Comparison of ENCODE assay signal across 11 mouse cellular contexts in the genomic region with DNA sequence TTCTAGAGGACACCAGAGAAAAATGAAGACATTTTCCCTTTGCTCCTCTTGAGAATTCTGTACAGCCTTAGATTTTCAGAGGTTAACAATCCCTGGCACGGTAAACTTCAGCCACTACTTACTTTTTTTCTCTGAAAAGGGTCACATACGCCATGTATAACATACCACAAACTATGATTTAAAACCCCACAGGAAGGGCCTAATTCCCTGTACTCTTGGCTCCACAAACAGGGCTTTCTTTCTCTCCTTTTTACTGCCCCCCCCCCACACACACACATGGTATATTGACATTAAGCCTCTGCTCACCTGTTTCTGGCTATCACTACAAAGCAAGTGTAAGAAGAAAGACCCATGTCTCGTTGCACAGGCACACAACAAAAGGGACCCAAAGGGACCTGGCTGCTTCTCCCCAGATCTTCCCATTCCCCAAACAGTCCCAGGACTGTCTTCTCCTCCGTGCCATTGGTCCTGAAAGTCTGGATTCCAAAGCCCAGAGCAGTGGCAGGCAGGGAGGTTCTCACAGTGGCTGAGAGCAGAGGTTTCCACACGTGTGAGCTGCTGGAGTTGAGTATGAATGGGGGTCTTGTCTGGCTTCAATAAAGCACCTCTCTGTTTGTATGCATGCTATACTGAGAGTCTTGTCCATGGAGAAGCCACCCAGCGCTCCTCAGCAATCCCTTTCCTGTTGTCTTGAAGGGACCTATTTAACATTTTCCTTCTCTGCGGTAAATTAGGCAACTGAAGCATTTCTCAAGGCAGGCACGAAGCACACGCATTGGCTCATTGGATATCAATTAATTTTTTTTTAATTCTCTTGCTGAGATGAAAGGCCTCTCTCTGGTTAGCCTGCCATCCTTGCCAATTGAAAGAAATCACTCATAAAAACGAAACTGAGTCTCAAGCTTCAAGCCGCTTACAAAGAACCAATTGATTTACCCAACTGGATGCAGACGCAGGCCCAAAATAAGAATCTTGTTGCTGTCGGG. TPM values are rescaled to one million over a fixed set of nuclear protein-coding genes. Genes with fewer than 3 reads are reported as not detected.
A peak's percentile ranks its signal among the peaks of the same experiment; 100 is the strongest.
DNase-seq lines count a peak whose midpoint lies in the region; ATAC-seq lines count a peak whose summit lies in the region.
"Had no signal": no experiment of that assay in that cellular context is flagged by ENCODE, and none has a peak within 500 bp of the region (broad histone marks: within the 10 kb centered on the region; RNA-seq: fewer than 3 reads in every experiment).

No protein-coding gene starts in this region.

- peak overlapping the region; percentile 19 for H3K4me2 ChIP-seq in embryonic facial prominence, embryonic 14.5 days (ENCODE audit: low read depth, low read length)
- H3K4me2 ChIP-seq in hindbrain, embryonic 13.5 days: no peak overlapping the region
- H3K4me2 ChIP-seq in midbrain, embryonic 14.5 days (ENCODE audit: low read length): no peak overlapping the region

- peak overlapping the region; percentile 63 for H3K27ac ChIP-seq in embryonic facial prominence, embryonic 10.5 days (replicated peaks)
- H3K27ac ChIP-seq in embryonic facial prominence, embryonic 14.5 days (replicated peaks; ENCODE audit: low read depth, low read length): peak overlapping the region; percentile 81
- peak overlapping the region; percentile 76 for H3K27ac ChIP-seq in hindbrain, embryonic 13.5 days
- peak overlapping the region; percentile 28; the same call in 1 of the 2 replicates for H3K27ac ChIP-seq in midbrain, embryonic 14.5 days (replicated peaks; ENCODE audit: low read depth, low read length)

- no peaks in the 10 kb centered on the region for H3K9me3 ChIP-seq in embryonic facial prominence, embryonic 10.5 days
- H3K9me3 ChIP-seq in embryonic facial prominence, embryonic 14.5 days (ENCODE audit: control insufficient read depth, low read length): no peaks in the 10 kb centered on the region
- H3K9me3 ChIP-seq in hindbrain, embryonic 13.5 days: no peaks in the 10 kb centered on the region
- H3K9me3 ChIP-seq in midbrain, embryonic 14.5 days (ENCODE audit: control insufficient read depth, low read length): no peaks in the 10 kb centered on the region

- H3K4me3 ChIP-seq in embryonic facial prominence, embryonic 10.5 days: no peak overlapping the region
- H3K4me3 ChIP-seq in embryonic facial prominence, embryonic 14.5 days (ENCODE audit: low read depth, low read length): no peak overlapping the region
- H3K4me3 ChIP-seq in hindbrain, embryonic 13.5 days: no peak overlapping the region
- no peak overlapping the region for H3K4me3 ChIP-seq in midbrain, embryonic 14.5 days (replicated peaks; ENCODE audit: low read depth, low read length)

- peaks cover 23% of the 10 kb centered on the region for H3K36me3 ChIP-seq in embryonic facial prominence, embryonic 10.5 days (replicated peaks)
- H3K36me3 ChIP-seq in embryonic facial prominence, embryonic 14.5 days (ENCODE audit: control insufficient read depth, insufficient read depth, low read length): no peaks in the 10 kb centered on the region
- H3K36me3 ChIP-seq in hindbrain, embryonic 13.5 days: no peaks in the 10 kb centered on the region
- H3K36me3 ChIP-seq in midbrain, embryonic 14.5 days (ENCODE audit: control insufficient read depth, insufficient read depth, low read length): no peaks in the 10 kb centered on the region

- 0 out of 2 replicates have a peak overlapping the region, but pooled peaks have one; percentile 10 for H3K9ac ChIP-seq in embryonic facial prominence, embryonic 14.5 days (ENCODE audit: low read depth, low read length)
- H3K9ac ChIP-seq in hindbrain, embryonic 13.5 days: no peak overlapping the region
- no peak overlapping the region for H3K9ac ChIP-seq in midbrain, embryonic 14.5 days (replicated peaks; ENCODE audit: low read length)
- H3K9ac ChIP-seq: liver, postnatal 0 days had no signal

- peaks cover 39% of the 10 kb centered on the region for H3K4me1 ChIP-seq in embryonic facial prominence, embryonic 10.5 days
- H3K4me1 ChIP-seq in embryonic facial prominence, embryonic 14.5 days (ENCODE audit: control insufficient read depth, insufficient read depth, low read length): peaks cover 25% of the 10 kb centered on the region
- H3K4me1 ChIP-seq in hindbrain, embryonic 13.5 days (replicated peaks): peaks cover 32% of the 10 kb centered on the region
- H3K4me1 ChIP-seq in midbrain, embryonic 14.5 days (ENCODE audit: control insufficient read depth, insufficient read depth, low read length): peaks cover 12% of the 10 kb centered on the region; the same call in 1 of the 2 replicates

- H3K27me3 ChIP-seq in embryonic facial prominence, embryonic 10.5 days (replicated peaks; ENCODE audit: low read depth, poor library complexity, severe bottlenecking): no peaks in the 10 kb centered on the region
- H3K27me3 ChIP-seq in embryonic facial prominence, embryonic 14.5 days (replicated peaks; ENCODE audit: control insufficient read depth, insufficient read depth, low read length): no peaks in the 10 kb centered on the region
- no peaks in the 10 kb centered on the region for H3K27me3 ChIP-seq in hindbrain, embryonic 13.5 days
- no peaks in the 10 kb centered on the region for H3K27me3 ChIP-seq in midbrain, embryonic 14.5 days (ENCODE audit: control insufficient read depth, insufficient read depth, low read length)

- peak; percentile 24 for DNase-seq in embryonic facial prominence, embryonic 10.5 days (ENCODE audit: low spot score)
- peak; percentile 51 for DNase-seq in embryonic facial prominence, embryonic 14.5 days (ENCODE audit: low spot score)
- no peak for DNase-seq in midbrain, embryonic 14.5 days
- DNase-seq in gastrocnemius, postnatal 25 days: no peak
- no peak for DNase-seq in cerebellum, adult 18-20 months
- no peak for DNase-seq in lung, postnatal 10 days
- DNase-seq: heart, postnatal 10 days; kidney, adult 8-10 months; liver, postnatal 0 days; right cerebral cortex, postnatal 14 days had no signal

- WGBS in embryonic facial prominence, embryonic 10.5 days: 43% methylated on average over 13 of the region's 13 CpGs
- WGBS in embryonic facial prominence, embryonic 14.5 days: 39% methylated on average over 13 of the region's 13 CpGs
- 47% methylated on average over 13 of the region's 13 CpGs for WGBS in hindbrain, embryonic 13.5 days
- 62% methylated on average over 13 of the region's 13 CpGs for WGBS in midbrain, embryonic 14.5 days

- ATAC-seq in embryonic facial prominence, embryonic 14.5 days (ENCODE audit: low read depth): peak; percentile 89
- ATAC-seq in hindbrain, embryonic 13.5 days (ENCODE audit: low FRiP score): peak; percentile 63
- no peak for ATAC-seq in midbrain, embryonic 14.5 days (ENCODE audit: low FRiP score, low TSS enrichment)
- ATAC-seq: liver, postnatal 0 days had no signal

RNA-seq across cellular contexts. Expression of a gene that starts 20.3 kb away (rescaled TPM):
- polyA plus RNA-seq in embryonic facial prominence, embryonic 10.5 days (2016; fragmentation: Nextera tagmentation; extraction: Ambion mirVana): 43.1 and 44.9 TPM in 2 replicates
- polyA plus RNA-seq in embryonic facial prominence, embryonic 14.5 days (2014; fragmentation: Nextera tagmentation; extraction: Ambion mirVana): 24.8 and 31.7 TPM in 2 replicates
- 26.0 and 26.6 TPM in 2 replicates for polyA plus RNA-seq in hindbrain, embryonic 13.5 days (2015; fragmentation: Nextera tagmentation; extraction: Ambion mirVana)
- 21.6 and 26.2 TPM in 2 replicates for polyA plus RNA-seq in midbrain, embryonic 14.5 days (2014; fragmentation: Nextera tagmentation; extraction: Ambion mirVana)
- 1 to 10 TPM; 7.0 to 8.7 TPM for total RNA-seq in gastrocnemius, postnatal 25 days (2021)

Comparison
In these comparisons a context has a peak if more than half of its experiments do, and no peak if none do; other contexts are left out.
1. DNase-seq: peak in embryonic facial prominence, embryonic 10.5 days (single experiment) and embryonic facial prominence, embryonic 14.5 days (single experiment); none in midbrain, embryonic 14.5 days (single experiment), gastrocnemius, postnatal 25 days (single experiment), cerebellum, adult 18-20 months (0 of 2) and lung, postnatal 10 days (single experiment).
2. H3K27ac ChIP-seq: peak in every context shown above with its lines; median percentile 81 in embryonic facial prominence, embryonic 14.5 days; 76 in hindbrain, embryonic 13.5 days; 63 in embryonic facial prominence, embryonic 10.5 days; 28 in midbrain, embryonic 14.5 days.